Mouse (Mus musculus): ENCODE results near the gene Gm47985. TPM values are rescaled to one million over a fixed set of nuclear protein-coding genes. Genes with fewer than 3 reads are reported as not detected.
"Not testable (repeated sequence)": the region's sequence is repeated elsewhere in the genome, so short reads cannot be mapped to it uniquely, and the experiment has no call there.

Gene Gm47985
- 1.9 and 2.2 TPM in 2 replicates for polyA plus RNA-seq (2015; fragmentation: Nextera tagmentation; extraction: Ambion mirVana)

DNA sequence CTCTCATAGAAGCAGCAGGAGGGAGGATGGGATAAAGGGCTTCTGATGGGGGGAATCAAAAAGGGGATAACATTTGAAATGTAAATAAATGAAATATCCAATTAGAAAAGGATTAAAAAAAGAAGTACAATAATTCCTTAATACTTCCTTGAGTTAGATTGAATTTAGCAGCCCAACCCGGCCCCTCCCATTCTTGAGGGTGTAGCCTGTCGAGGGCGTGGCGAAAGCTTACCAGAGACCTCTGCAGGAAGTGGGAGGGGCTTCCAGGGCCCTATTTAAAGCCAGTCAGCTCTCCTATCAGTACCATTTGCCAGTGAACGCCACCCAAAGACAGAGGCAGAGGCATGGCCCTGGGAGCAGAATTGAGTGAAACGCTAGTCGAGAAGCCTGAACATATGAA, at the start of gene Gm47985:
Gm47985 (plus strand) TSS at position 272 of the 400 bp plus-strand sequence.
- peaks cover 36% of the 10 kb centered on the region for H3K4me1 ChIP-seq (replicated peaks)
- not testable (repeated sequence) for H3K27me3 ChIP-seq; H3K4me2 ChIP-seq; H3K9me3 ChIP-seq (replicated peaks); H3K4me3 ChIP-seq (replicated peaks); H3K9ac ChIP-seq; ATAC-seq (ENCODE audit: insufficient read depth); H3K27ac ChIP-seq (replicated peaks); H3K36me3 ChIP-seq (replicated peaks)
- WGBS (ENCODE audit: insufficient replicate concordance), result 17% methylated on average over 1 of the region's 7 CpGs

DNA sequence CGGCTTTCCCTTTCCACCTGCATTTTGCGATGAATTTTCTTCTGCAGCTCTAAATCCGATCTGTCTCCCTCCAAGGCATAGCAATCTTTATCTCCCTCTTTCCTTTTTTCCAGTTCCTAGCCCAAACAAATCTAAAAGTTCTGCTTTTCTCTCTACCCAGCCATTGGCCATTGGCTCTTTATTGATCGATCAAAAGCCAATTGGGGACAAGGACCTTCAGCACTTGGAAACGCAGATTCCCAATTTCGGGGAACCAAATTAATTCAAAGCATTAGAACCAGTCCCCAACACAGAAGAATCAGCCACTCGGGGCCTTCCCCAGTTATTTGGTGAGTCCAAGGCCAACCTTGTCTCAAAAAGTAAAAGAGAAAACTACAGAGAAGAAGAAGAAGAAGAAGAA, 49.7 kb upstream of the Gm47985 start:
- no peak overlapping the region for H3K9ac ChIP-seq
- H3K9me3 ChIP-seq (replicated peaks), result no peaks in the 10 kb centered on the region
- ATAC-seq (ENCODE audit: insufficient read depth), result no peak
- no peaks in the 10 kb centered on the region; the same call in 1 of the 2 replicates for H3K27me3 ChIP-seq
- no peak overlapping the region for H3K27ac ChIP-seq (replicated peaks)
- peaks cover 42% of the 10 kb centered on the region for H3K4me1 ChIP-seq (replicated peaks)
- H3K4me2 ChIP-seq, result no peak overlapping the region
- H3K4me3 ChIP-seq (replicated peaks), result no peak overlapping the region
- H3K36me3 ChIP-seq (replicated peaks), result no peaks in the 10 kb centered on the region
- 85% methylated on average over 7 of the region's 7 CpGs for WGBS (ENCODE audit: insufficient replicate concordance)

DNA sequence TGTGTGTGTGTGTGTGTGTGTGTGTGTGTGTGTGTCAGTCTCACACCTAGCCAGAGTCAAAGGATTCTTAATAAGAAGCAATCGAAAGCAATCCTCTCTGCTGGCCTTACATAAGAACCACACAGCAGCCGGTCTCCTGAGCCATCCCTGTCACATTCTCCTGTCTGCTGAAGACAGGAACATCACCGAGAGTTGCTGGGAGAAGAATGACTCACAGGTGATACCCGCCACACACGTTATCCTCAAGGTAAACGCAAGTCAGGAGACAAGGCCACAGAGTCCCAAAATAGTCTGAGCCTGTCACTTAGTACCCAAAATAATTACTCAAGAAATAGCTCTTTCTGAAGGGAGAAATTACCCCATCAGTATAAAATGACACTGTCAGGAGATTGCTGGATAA, 43.9 kb upstream of the Gm47985 start:
- WGBS (ENCODE audit: insufficient replicate concordance), result 70% methylated on average over 6 of the region's 6 CpGs
- H3K9me3 ChIP-seq (replicated peaks), result no peaks in the 10 kb centered on the region
- H3K36me3 ChIP-seq (replicated peaks), result no peaks in the 10 kb centered on the region
- no peak overlapping the region for H3K4me2 ChIP-seq
- no peak overlapping the region for H3K9ac ChIP-seq
- H3K4me3 ChIP-seq (replicated peaks), result no peak overlapping the region
- H3K27ac ChIP-seq (replicated peaks), result no peak overlapping the region
- H3K4me1 ChIP-seq (replicated peaks), result no peaks in the 10 kb centered on the region
- ATAC-seq (ENCODE audit: insufficient read depth), result no peak
- peaks cover 10% of the 10 kb centered on the region; the same call in 1 of the 2 replicates for H3K27me3 ChIP-seq

DNA sequence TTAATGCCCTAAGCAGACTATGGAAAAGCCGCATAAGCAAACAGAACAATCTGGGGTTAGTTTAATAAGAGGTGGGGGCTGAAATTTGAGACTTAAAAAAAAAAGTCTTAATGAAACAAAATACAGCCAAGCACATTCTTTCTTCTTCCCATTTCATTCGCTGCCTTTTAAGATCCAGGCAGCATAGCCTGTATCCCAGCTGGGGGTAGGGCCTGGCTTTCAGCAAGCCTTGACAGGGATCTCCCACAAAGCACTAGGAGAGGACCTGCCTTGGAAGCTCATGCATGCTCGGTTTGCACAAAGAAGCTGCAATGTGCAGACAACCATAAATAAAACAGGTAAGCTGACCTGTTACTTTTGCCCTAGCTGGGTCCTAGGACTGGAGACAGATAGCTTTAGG, 41.4 kb upstream of the Gm47985 start:
- H3K9ac ChIP-seq, result no peak overlapping the region
- H3K27me3 ChIP-seq, result peaks cover 10% of the 10 kb centered on the region; the same call in 1 of the 2 replicates
- no peaks in the 10 kb centered on the region for H3K9me3 ChIP-seq (replicated peaks)
- no peak overlapping the region for H3K4me3 ChIP-seq (replicated peaks)
- H3K36me3 ChIP-seq (replicated peaks), result no peaks in the 10 kb centered on the region
- no peak overlapping the region for H3K4me2 ChIP-seq
- WGBS (ENCODE audit: insufficient replicate concordance), result 72% methylated on average over 3 of the region's 3 CpGs
- H3K27ac ChIP-seq (replicated peaks), result no peak overlapping the region
- no peak for ATAC-seq (ENCODE audit: insufficient read depth)
- peaks cover 4% of the 10 kb centered on the region; the same call in 1 of the 2 replicates for H3K4me1 ChIP-seq (replicated peaks)

DNA sequence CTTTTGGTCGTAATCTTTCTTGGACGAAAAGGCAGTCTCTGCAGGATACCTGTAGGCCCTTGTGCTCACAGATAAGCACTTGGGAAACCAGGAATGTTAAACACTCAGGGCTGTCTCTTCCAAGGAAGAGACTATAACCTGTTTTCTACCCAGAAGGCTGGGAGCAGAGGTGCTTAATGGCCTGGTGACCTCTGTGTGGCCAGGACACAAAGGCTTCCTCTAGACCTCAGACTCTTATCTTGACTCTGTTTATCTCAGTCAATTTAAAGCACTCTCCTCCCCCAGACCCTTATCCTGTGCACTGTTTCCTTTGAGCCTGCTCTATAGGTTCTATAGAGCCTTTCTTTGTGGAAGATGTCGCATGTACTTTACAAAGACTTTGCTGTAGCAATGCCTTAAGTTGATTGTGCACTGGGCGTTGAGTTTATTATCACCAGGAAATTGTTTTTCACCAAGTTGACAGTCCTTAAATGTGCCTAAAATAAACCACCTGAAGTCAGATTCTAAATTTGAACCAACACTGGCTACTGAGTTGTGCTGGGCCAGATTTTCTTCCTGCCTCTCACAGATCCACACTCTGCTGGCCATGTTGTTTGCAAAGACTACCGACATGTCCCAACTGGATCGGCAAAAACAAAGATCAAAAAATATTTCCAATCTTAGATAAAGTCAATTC, 37.7 kb upstream of the Gm47985 start:
- Histone ChIP-seq H3K4me1 (replicated peaks) (peaks cover 4% of the 10 kb centered on the region; the same call in 1 of the 2 replicates), H3K4me3 (replicated peaks) (no peak overlapping the region), H3K27me3 (0 out of 2 replicates have a peak, but pooled peaks cover 10% of the 10 kb centered on the region), H3K9ac (no peak overlapping the region), H3K9me3 (replicated peaks) (no peaks in the 10 kb centered on the region), H3K27ac (replicated peaks) (no peak overlapping the region), H3K36me3 (replicated peaks) (no peaks in the 10 kb centered on the region), H3K4me2 (no peak overlapping the region)
- no peak for ATAC-seq (ENCODE audit: insufficient read depth)
- WGBS (ENCODE audit: insufficient replicate concordance), result 54% methylated on average over 6 of the region's 6 CpGs

DNA sequence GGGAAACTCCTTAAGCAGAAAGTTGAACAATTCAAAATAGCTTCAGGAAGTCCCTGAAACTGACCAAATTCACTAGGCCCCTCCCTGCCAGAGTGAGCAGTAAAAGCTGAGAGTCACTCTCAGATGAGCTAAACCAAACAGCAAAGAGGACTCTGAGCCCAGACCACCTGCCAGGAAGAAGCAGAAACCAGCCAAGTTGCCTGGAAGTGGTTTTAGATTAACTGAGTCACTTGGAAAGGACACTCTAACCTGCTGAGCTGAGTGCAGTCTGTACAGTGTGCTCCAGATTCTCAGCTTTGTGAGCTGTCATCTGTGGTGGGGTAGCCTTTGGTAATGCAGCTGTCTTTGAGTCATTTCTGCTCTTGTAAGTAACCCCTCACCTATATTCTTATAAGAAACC, 34.5 kb upstream of the Gm47985 start:
- no peaks in the 10 kb centered on the region for H3K27me3 ChIP-seq

DNA sequence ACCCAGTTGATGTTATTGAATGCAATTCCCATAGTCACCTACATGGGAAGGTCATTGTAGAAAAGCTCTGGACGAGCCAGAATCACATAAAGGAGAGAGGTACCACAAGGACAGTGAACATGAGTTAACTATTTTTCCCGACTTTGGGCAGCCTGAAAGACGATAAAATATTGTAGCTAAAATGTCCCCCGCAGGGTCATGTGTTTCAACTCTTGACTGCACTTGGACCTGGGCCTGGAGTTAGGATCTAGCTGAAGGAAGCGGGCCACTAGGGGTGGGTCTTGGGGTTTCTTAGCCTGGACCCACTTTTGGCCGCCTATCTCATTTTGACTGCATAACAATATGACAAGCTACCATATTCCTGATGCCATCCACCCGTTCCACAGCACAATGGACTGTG, 32.1 kb upstream of the Gm47985 start:
- Histone ChIP-seq H3K4me3 (replicated peaks) (no peak overlapping the region), H3K4me2 (no peak overlapping the region), H3K9ac (no peak overlapping the region), H3K36me3 (replicated peaks) (no peaks in the 10 kb centered on the region), H3K4me1 (replicated peaks) (no peaks in the 10 kb centered on the region), H3K27ac (replicated peaks) (no peak overlapping the region), H3K9me3 (replicated peaks) (no peaks in the 10 kb centered on the region), H3K27me3 (no peaks in the 10 kb centered on the region)
- 68% methylated on average over 7 of the region's 7 CpGs for WGBS (ENCODE audit: insufficient replicate concordance)
- ATAC-seq (ENCODE audit: insufficient read depth), result no peak

More for the DNA sequence above, 34.5 kb upstream of the Gm47985 start:
- no peaks in the 10 kb centered on the region for H3K9me3 ChIP-seq (replicated peaks)
- H3K4me1 ChIP-seq (replicated peaks), result peaks cover 4% of the 10 kb centered on the region; the same call in 1 of the 2 replicates
- H3K4me2 ChIP-seq, result no peak overlapping the region
- ATAC-seq (ENCODE audit: insufficient read depth), result no peak
- no peak overlapping the region for H3K9ac ChIP-seq
- H3K27ac ChIP-seq (replicated peaks), result no peak overlapping the region
- no peaks in the 10 kb centered on the region for H3K36me3 ChIP-seq (replicated peaks)
- no peak overlapping the region for H3K4me3 ChIP-seq (replicated peaks)

DNA sequence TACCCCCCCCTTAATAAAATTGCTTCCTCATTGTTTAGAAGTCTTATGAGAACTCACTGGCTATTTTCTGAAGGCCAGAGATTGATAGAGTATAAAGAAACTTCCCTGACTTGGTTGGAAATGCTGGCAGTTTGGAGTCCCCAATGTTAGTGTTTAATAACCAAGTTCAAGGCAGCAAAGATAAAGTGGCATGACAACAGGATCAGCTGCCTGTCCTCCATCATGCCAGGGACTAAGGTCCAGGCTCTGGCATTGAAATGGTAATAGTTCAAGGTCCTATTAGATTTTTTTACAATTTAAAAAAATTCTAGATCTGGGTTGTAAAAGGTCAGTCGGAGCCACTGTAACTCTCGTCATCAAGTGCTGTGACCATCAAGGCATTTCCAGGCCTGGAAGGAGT, 31.2 kb upstream of the Gm47985 start:
- H3K4me1 ChIP-seq (replicated peaks), result no peaks in the 10 kb centered on the region
- H3K27me3 ChIP-seq, result no peaks in the 10 kb centered on the region
- WGBS (ENCODE audit: insufficient replicate concordance), result 63% methylated on average over 2 of the region's 2 CpGs
- H3K4me3 ChIP-seq (replicated peaks), result no peak overlapping the region
- no peaks in the 10 kb centered on the region for H3K9me3 ChIP-seq (replicated peaks)
- H3K4me2 ChIP-seq, result no peak overlapping the region
- H3K27ac ChIP-seq (replicated peaks), result no peak overlapping the region
- H3K36me3 ChIP-seq (replicated peaks), result no peaks in the 10 kb centered on the region
- H3K9ac ChIP-seq, result no peak overlapping the region
- ATAC-seq (ENCODE audit: insufficient read depth), result no peak

DNA sequence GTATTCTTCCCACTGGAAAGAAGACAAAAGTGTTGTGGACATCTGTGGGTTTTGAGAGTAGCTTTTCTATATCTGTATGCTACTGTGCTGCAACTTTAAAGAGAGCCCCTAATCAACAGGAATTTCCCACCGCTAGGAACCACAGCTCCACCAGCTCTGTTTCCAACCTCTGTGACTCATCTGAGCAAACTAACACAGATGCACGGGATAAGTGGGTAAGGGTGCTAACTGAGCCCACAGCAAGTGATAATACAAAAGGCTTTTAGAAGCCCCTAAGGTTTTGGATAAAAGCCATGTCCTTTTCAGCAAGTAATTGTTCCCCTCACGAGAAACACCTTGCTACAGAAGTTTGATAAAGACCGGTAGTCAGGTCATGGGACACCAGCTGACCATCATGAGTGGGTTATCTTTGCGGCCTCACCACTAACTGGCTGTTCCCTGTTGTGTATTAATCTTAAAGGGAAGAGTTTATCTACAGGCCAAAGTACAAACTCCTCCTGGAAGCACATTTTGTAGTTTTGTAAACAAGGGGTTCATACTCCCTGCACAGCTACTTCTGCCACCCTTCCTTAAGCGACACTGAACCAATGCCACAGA, 29.2 kb upstream of the Gm47985 start:
- Histone ChIP-seq H3K4me3 (replicated peaks) (no peak overlapping the region), H3K9me3 (replicated peaks) (no peaks in the 10 kb centered on the region), H3K4me1 (replicated peaks) (no peaks in the 10 kb centered on the region; the same call in 1 of the 2 replicates), H3K36me3 (replicated peaks) (no peaks in the 10 kb centered on the region), H3K27ac (replicated peaks) (no peak overlapping the region), H3K9ac (no peak overlapping the region), H3K27me3 (no peaks in the 10 kb centered on the region), H3K4me2 (no peak overlapping the region)
- peak; percentile 37 for ATAC-seq (ENCODE audit: insufficient read depth)
- WGBS (ENCODE audit: insufficient replicate concordance), result 54% methylated on average over 6 of the region's 6 CpGs

DNA sequence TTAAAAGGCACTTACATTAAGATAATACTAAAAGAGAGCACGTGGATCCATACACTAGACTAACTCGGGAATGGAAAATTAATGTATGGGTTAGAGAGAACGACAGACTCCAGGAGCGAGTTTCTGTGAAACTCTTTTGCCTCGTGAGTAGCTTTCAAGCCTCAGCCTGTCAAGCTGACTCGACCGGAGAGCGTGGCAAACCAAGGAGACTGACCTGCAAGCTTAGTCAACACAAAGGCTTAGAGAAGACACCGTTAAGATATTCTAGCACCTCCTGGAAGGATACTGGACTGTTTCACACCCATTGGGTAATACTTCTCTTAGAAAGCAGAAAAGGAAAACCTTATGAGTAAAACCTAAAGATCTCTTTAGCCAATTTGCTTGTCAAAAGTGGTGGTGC, 28.2 kb upstream of the Gm47985 start:
- not testable (repeated sequence) for H3K4me1 ChIP-seq (replicated peaks); H3K27ac ChIP-seq (replicated peaks); H3K36me3 ChIP-seq (replicated peaks); ATAC-seq (ENCODE audit: insufficient read depth); H3K9me3 ChIP-seq (replicated peaks); H3K27me3 ChIP-seq; H3K9ac ChIP-seq; H3K4me3 ChIP-seq (replicated peaks); H3K4me2 ChIP-seq
- 72% methylated on average over 9 of the region's 9 CpGs for WGBS (ENCODE audit: insufficient replicate concordance)

DNA sequence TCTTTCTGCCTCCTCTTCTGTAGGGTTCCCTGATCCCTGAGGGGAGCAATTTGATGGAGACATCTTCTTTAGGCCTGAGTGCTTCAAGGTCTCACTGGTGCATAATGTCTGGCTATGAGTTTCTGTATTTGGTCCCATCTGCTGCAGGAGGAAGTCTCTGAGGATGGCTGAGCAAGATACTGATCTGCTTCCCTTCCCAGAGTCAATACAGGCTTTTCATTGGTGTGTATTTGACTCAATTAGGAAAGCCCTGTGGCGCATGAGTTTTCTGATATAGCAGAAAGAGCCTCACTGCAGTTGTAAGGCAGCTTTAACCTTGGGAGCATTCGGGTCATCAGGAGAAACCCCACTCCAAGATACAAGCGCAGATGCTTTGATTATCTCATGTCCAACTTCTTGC, 26.2 kb upstream of the Gm47985 start:
- peaks cover 6% of the 10 kb centered on the region; the same call in 1 of the 2 replicates for H3K4me1 ChIP-seq (replicated peaks)
- H3K9me3 ChIP-seq (replicated peaks), result no peaks in the 10 kb centered on the region
- no peak overlapping the region for H3K4me3 ChIP-seq (replicated peaks)
- ATAC-seq (ENCODE audit: insufficient read depth), result no peak
- H3K27me3 ChIP-seq, result peaks cover 5% of the 10 kb centered on the region; the same call in 1 of the 2 replicates
- no peak overlapping the region for H3K27ac ChIP-seq (replicated peaks)
- no peaks in the 10 kb centered on the region for H3K36me3 ChIP-seq (replicated peaks)
- no peak overlapping the region for H3K9ac ChIP-seq
- H3K4me2 ChIP-seq, result no peak overlapping the region
- 56% methylated on average over 3 of the region's 3 CpGs for WGBS (ENCODE audit: insufficient replicate concordance)
